Mouse (Mus musculus) v-Abl transformed pro-B cells (cell line): ENCODE measurements around the gene Ap3d1.

ENCODE experiments used
- in situ Hi-C, 2 experiments: fragments of 400-800 bp; cut with MboI; formaldehyde crosslinking; loops; one replicate each; pipeline ENCODE4 v1.15.1; 2025; ENCODE audit not compliant: unreplicated experiment in 2 of 2

The Ap3d1 gene

DNA sequence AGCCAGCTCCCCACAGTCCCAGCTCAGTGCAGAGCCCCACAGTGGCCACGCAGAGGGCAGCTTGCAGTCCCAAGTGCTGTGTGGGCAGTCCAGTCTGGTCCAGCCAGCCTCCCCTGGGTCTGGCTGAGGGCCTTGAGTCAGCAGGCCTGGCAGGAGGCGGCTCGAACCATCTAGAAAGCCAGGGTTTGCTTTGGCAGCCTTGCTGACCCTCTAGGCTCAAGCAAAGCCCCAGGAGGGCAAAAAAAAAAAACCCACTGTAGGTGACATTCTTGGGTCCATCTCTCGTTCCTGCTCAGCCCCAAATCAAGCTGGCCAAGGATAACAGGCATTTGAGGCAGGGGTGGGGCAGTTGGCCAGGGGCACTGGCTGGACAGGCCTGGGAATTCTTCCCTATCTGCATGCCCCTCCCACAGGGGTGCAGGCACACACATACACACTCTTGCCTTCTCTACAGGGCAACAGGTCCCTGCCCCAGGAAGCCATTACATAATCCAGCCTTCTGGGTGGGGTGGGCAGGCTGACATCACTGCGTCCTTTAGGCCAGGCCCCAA, 67.8 kb downstream of the Ap3d1 start:
- in situ Hi-C loops, result no loop called here

DNA sequence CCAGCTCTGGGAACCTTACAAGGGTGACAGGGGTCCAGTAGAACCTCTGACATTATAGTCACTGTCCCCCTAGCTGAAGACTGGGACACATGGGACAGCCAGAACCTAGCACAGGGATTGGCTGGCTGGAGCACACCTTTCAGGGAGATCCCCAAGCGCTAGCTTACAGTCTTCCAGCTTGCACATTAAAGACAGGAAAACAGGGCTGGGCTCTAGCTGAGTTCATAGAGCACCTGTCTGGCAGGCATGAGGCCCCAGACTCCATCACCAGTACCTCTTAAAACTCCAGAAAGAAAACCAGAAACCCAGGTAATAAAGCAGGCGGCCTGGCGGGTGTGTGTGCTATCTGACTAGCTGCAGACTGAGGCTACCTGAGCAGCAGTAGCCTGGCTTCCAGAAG, 68.4 kb downstream of the Ap3d1 start:
- in situ Hi-C loops, result no loop called here

DNA sequence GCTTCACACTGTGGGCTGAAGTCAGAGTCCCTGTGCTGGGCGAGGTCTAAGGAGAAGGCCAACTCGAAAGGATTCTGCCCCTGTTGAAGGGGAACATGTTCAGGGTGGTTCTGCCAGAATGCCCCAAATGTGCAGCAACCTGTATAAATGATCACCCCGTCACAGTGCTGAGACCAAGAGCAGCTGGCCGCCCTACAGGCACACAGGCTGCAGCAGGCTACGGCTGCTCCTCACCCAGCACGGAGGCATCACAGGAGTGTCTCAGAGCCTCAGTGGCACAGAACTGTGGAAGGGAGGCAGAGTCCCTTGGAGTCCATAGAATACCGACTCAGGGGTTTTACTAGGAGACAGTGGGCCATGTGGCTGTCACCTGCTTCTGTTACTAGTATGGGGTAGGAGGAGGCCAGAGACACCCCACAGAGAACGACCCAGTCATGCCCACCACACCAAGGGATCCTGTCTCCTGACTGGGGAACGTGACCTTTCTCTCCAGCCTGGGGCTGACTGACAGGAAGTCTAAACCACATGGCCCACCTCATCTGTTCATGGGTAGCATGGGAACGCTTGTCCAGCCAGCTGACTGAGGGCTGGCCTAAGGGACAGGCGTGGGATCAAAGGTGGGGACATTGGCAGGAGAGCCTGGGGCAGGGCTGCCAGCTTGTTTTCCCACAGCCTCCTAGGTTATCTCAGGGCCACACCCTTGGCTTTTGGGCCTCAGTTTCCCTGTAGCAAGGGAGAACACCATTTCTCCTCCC, 70.0 kb downstream of the Ap3d1 start:
- in situ Hi-C loops, result no loop called here

DNA sequence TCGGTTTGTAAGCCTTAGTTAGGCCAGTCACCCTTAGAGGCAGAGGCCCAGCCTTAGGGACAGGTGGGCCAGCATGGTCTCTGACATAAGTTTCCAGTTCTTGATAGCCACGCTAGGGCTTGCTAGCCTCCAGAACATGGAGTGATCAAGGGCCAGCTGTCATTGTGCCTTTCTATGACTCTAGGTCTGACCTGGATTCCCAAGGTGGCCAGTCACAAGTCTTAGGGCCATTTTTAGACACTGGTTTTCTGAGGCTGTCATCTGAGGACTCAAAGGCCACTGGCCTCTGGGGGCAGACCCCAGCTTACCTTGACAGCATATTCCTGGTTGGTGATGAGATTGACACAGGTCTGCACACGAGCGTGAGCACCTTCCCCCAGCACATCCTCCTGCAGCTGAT, 70.8 kb downstream of the Ap3d1 start:
- in situ Hi-C loops, result no loop called here

DNA sequence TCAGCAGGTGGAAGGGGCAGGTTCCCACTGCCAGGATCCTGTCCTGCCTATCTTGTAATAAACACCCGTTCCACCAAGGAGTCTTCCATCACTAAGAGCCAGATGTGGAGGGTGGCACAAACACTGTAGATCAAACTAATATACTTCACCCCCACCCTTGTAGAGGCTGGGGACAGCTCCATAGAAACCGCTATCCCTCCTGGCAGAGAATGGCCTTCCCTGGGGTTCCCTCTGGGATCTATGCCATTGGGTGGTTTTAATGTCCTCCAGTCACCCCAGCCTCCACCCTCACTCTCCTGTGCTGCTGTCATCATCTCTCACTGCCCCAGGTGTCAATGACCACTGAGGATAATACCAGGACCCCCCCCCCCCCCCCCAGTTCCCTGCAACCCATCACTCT, 71.5 kb downstream of the Ap3d1 start:
- in situ Hi-C loops, result no loop called here

DNA sequence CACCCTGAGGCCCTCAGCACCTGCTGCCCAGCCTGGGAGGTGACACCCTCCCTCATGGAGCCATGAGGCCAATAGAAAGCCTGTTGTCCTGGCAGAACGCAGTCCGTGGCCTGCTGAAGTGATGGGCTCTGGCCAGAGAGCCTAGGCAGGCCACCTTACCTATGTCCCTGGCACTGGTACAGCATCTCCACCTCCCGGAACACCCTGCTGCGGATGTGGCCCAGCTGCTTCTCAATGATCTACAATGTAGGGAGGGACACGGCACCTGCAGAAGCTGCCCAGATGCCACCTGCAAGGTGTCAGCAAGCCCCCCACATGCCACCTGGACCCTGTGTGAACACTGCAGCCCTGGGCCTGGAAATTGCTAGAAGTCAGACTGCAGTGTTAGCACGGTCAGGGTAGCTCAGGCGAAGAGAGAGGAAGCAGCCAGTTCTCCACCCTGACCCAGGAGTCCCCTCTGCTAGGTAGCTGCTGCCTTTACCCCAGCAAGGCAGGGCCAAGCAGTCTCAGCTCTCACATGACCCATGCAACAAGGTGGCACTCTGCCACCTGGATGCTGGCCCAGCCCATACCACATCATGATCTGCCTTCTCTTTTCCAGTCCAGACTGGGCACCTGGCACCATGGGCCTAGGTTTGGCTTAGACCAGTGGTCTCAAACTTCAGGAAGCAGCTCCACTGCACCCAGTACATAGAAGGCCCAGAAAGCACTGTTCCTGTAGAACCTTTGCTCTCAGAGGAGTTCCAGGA, 72.2 kb downstream of the Ap3d1 start:
- in situ Hi-C loops, result no loop called here

DNA sequence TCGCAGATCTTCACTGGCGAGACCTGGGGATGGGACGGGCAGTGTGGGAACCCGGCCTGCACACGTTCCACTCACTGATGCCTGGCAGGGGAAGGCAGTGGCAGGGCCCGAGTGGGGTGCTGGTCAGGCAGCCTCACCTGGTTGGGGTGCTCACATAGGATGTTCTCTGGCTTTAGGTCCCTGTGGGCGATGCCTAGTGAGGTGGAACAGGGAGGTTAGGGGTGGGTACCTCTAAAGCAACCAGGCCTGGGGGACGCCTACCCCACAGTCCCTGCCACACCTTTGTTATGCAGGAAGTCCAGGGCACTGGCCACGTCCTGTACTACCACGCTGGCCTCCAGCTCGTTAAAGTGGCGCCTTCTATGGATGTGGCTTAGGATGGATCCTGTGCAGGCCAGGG, 73.0 kb downstream of the Ap3d1 start:
- in situ Hi-C loops, result no loop called here

DNA sequence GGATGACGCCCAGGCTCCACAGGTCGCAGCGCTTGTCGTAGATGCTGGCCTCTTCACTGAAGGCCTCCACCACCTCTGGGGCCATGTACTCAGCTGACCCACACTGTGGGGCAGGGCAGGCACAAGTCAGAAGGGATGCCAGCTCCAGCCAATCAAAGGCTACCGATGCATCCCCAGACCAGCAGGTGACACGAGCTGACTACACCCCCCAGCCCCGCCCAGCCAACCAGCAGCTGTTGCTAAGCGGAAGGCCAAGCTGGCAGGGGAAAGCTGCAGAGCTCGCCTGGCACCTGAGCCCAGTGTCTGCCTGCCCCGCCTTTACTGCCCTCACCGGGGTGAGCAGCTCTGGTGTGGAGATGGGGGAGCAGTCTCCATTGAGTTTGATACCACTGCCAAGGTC, 73.5 kb downstream of the Ap3d1 start:
- in situ Hi-C loops, result no loop called here

DNA sequence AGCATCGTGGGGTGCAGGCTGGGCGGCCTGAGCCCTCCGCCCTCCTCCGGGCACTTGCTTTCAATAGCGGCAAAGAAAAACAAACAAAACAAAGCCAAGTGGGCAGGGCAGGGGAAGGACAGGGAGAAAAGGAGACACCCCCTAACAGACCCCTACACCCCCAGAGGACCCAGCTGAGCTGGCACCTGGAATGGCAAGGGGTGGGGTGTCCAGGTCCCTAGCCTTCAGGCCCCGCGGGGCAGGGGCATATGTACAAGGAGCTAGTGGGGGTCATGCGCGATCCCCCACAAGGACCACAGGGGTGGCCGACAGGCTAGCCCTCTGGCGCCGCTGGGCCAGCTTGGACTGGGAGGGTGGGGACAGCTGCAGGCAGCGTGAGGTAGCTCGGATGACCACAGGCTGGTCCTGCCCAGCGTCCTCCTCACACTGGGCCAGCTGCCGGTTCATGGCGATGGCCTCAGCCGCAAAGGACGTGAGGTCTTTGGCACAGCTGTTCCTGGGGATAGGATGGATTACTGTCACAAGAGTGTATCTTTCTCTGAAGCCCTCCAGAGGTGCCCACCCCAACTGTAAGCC, 75.1 kb downstream of the Ap3d1 start:
- in situ Hi-C loops, result no loop called here

DNA sequence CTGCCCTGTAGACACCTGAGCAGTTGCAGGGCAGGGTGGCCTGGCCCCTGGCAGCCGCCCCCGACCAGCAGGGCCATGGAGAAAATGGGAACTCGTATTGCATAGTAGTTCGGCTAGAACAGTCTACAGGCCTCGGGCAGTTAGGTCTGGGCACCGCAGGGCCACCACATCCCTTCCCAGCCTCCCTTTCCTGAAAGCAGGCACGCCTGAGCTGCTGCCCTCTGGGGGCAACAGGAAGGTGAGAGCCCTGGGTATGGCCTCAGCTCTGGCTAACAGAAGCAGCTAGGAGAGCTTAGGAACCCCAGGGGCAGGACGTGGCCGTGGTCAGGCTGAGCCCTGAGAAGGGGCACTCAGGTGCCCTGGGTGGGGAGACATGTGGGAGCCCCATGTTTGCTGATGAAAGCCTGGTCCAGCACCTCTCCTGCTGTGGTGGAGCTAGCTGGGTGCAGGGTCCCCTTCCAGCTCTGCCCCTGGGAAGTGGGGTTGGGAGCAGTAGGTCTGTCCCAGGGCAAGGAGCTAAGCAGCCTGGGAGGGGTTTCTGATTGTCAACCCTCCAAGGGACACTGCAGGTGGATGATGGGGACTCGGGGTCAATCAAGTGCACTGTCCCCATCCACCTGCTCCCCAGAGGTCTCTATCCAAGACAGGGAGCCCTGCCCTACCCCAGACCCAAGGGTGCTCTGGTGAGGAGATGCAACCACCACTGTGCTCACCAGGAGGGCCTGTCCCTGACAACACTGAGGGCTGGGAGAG, 75.9 kb downstream of the Ap3d1 start:
- in situ Hi-C loops, result no loop called here

DNA sequence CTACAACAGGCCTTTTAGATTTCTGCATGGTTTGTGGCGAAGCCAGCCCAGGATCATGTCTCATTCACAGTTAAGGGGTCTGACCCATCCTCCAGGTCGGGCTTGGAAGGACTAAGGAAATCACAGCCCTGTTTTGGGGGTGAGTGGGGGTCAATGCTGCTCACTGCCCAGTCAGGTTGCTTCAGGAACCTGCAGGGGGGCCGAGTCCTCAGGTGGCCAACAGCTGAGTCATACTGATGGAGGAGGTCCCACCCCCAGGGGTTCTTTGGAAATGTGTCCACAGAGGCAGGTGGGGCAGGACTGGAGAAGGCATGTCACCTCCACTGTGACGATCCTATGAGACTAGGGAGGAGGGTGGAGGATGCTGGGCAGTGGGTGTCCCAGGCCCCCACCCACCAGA, 76.6 kb downstream of the Ap3d1 start:
- in situ Hi-C loops, result no loop called here

DNA sequence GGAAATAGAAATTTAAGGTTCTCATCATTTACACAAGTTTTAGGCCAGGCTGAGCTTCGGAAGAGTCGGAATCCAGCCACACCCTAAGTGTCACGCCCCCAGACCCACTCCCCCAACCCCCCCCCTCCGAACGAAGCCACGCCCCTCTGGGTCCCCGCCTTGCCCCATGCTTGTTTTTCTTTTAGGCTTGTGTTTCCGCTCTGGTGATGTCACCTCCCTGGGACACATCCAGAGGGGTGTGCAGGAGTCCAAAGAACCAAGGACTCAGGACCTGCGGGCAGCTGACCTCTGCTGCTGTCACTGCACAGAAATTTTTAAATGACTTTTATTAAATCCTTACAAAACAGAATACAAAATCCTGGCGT, 77.1 kb downstream of the Ap3d1 start:
- in situ Hi-C loops, result no loop called here

DNA sequence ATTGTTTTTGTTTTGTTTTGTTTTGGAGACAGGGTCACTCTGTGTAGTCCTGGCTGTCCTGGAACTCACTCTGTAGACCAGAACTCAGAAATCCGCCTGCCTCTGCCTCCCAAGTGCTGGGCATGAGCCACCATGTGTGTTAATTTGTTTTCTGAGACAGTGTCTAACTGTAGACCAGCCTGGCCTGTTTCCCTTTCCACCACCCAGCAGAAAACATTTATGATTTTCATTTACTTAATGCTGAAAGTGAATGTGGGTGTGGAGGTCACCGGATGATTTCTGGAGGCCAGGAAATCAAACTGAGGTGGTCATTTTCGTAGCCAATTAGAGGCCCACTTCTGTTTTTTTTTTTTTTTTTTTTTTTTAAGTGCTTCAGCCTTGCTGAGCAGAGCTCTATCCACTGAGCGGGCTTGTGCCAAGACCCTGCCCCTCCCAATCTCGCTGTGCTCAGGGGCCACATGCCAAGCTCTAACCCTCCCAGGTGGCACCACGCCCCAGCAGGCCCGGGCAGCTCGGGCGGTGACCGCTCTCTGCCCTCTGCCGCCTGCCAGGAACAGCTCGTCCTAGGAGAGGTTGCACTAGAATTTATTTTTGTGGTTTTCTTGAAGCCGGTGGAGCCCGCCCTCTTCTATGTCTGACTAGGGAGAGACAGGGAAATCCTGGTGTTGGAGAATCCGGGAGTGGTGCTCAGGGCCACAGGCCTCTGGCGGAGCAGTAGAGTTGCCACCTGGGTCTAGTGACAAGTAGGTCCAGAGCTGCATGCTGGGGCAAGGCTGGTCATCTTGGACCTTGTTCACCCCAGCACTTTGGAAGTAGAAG, 77.7 kb downstream of the Ap3d1 start:
- in situ Hi-C loops, result no loop called here

DNA sequence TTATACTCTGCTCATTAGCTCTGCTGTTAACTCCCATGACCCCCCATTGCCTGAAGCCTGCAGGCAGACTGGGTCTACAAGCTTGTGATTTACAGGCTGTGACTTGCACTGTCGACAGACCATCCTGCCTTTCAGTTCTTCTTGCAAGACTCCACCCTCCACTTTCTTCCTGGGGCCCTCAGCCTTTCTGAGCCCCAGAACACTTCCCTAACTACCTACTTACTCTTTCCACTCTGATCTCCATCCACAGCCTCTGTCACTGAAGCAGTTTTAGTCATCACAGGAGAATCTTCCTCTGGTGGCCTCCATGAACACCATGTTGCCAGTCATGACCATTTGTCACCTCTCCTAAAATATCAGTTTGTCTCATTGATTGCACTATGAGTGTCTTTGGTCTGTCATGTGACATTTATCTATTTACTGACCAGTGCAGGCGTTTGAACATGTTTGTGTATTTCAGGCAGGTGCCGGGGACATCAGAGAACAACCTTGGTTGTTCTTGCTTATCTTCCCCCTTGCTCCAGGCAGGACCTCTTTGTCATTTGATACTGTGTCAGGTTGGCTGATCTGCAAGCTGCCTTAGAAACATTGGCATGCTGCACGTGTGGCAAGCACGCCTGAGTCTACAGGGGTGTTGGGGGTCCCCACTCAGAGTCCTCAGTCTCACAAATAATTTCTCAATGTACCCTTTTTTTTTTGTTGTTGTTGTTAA, 78.4 kb downstream of the Ap3d1 start:
- in situ Hi-C loops, result no loop called here

DNA sequence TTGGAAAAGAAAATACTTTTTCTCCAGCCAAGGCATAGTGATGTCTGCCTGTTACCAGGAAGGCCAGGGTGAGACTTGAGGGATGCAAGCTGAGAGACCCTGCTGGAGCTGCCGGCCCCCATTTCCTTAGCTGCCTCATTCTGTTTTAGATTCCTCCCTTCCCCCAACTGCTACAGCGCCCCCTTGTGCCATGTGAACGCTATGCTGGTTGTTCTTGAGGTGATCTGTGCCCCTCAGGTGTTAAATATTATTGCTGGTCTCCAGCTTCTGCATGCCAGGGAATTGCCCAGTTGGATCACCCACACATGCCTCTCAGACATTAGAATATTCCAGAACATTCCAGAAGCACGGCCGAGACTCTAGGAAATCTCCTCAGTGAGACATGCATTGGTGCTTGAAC, 80.9 kb downstream of the Ap3d1 start:
- in situ Hi-C loops, result no loop called here

DNA sequence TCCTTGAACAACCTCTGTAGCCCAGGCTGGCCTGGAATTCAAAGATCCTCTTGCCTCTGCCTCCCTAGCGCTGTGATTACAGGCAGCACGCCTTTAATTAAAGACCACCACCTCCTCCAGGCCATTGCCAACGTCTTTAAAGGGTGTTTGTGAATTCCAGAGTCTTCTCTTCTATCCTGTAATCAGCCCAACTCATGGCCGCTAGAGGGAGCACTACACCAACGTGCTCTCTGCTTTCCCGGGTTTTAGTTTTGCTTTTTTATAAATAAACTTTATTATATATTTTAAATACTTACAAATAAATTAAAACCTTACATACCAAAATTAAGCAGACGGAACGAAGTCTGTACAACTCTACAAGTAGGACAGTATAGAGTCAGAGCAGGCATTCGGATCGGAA, 82.9 kb downstream of the Ap3d1 start:
- in situ Hi-C loops, result loop anchor here in 1 of 2 experiments (5.0 kb wide), 2 partner anchors 33 to 37 kb away; partner anchors contain the start of gene Csnk1g2

DNA sequence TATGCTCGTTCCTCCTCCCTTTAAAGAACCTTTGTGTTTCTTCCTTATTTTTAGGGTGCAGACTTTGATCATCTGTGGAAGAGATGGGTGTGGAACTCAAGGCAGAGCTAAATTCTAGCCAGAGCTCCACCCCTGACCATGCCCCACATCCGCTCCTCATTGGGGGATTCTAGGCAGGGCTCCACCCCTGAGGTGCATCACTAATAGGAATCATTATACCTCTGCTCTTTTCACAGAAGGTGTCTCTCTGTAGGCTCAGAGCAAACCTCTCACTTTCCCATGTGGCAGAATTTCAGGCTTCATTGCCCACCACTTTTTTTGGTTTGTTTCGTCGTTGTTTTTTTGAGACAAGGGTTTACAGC, 83.2 kb downstream of the Ap3d1 start:
- in situ Hi-C loops, result loop anchor here in 1 of 2 experiments (5.0 kb wide), 2 partner anchors 33 to 37 kb away; partner anchors contain the start of gene Csnk1g2

DNA sequence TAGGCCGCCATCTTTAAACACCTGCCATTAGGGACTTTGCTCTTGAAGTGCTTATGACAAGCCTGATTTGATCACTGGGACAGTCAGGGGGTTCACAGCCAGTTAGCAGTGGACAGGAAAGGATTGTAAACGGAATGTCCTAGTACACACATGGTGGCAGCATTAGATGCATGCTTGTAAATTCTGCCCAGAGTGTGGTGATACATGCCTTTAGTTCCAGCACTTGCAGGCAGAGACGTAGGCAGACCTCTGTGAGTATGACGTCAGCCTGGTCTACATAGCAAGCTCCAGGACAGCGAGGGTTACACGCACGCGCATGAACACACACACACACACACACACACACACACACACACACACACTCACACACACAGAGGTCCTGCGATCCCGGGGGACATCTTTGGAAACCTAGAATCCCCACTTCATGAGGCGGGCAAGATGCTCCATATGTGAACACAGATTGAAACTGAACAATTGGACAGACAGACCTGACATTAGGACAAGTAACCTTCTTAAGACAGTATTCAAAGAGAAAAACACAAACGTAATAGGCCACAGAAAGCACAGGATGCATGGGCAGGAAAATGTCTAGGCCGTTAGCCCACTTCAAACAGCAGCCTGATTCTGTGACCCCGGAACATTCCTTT, 83.7 kb downstream of the Ap3d1 start:
- in situ Hi-C loops, result loop anchor here in 1 of 2 experiments (5.0 kb wide), 2 partner anchors 34 to 36 kb away; partner anchors contain the start of gene Csnk1g2
